In genomic region chr7:28601029-28601428, GRCm38 (mm10) we compare ENCODE assay signal across 8 mouse cellular contexts. TPM values are rescaled to one million over a fixed set of nuclear protein-coding genes. Genes with fewer than 3 reads are reported as not detected.
DNase-seq lines count a peak whose midpoint lies in the region; ATAC-seq lines count a peak whose summit lies in the region.
"Had no signal": no experiment of that assay in that cellular context is flagged by ENCODE, and none has a peak within 500 bp of the region (broad histone marks: within the 10 kb centered on the region; RNA-seq: fewer than 3 reads in every experiment).

No protein-coding gene starts in this region.

- no peaks in the 10 kb centered on the region for H3K27me3 ChIP-seq in forebrain, embryonic 14.5 days (replicated peaks; ENCODE audit: control insufficient read depth, insufficient read depth, low read length)
- H3K27me3 ChIP-seq: heart, embryonic 15.5 days had no signal

- DNase-seq in urinary bladder, postnatal 14 days (ENCODE audit: low spot score) = peak; percentile 79
- no peak for DNase-seq in urinary bladder, adult 2 months (ENCODE audit: low spot score)
- DNase-seq in adrenal gland, postnatal 36 days = peak; percentile 77 to 87
- DNase-seq in forebrain, embryonic 14.5 days (ENCODE audit: low spot score) = peak; percentile 76
- DNase-seq in kidney, postnatal 14 days = peak; percentile 77
- DNase-seq in lung, postnatal 14 days = peak; percentile 83
- DNase-seq in right cerebral cortex, postnatal 25 days = peak; percentile 63

- no peak overlapping the region for H3K4me2 ChIP-seq in forebrain, embryonic 14.5 days (ENCODE audit: low read length)
- H3K4me2 ChIP-seq: heart, embryonic 15.5 days had no signal

- no peaks in the 10 kb centered on the region for H3K36me3 ChIP-seq in forebrain, embryonic 14.5 days (ENCODE audit: control insufficient read depth, insufficient read depth, low read length)
- H3K36me3 ChIP-seq: heart, embryonic 15.5 days had no signal

- no peak overlapping the region for H3K4me3 ChIP-seq in forebrain, embryonic 14.5 days (ENCODE audit: low read depth, low read length)
- H3K4me3 ChIP-seq: heart, embryonic 15.5 days had no signal

- H3K9me3 ChIP-seq in forebrain, embryonic 14.5 days (replicated peaks; ENCODE audit: control insufficient read depth, low read length) = no peaks in the 10 kb centered on the region
- H3K9me3 ChIP-seq: heart, embryonic 15.5 days had no signal

- peaks cover 13% of the 10 kb centered on the region for H3K4me1 ChIP-seq in forebrain, embryonic 14.5 days (ENCODE audit: control insufficient read depth, insufficient read depth, low read length)

- WGBS in forebrain, embryonic 14.5 days = 15% methylated on average over 11 of the region's 11 CpGs

- H3K9ac ChIP-seq in forebrain, embryonic 14.5 days (ENCODE audit: low read length) = no peak overlapping the region
- H3K9ac ChIP-seq: heart, embryonic 15.5 days had no signal

- ATAC-seq in forebrain, embryonic 14.5 days = no peak

- no peak overlapping the region for H3K27ac ChIP-seq in forebrain, embryonic 14.5 days (ENCODE audit: low read depth, low read length)
- H3K27ac ChIP-seq: heart, embryonic 15.5 days had no signal

RNA-seq across cellular contexts. Expression of gene Pak4, which starts 3.0 kb away (rescaled TPM):
- polyA plus RNA-seq in urinary bladder, adult 2 months (2012; rRNA removed) = 24.7 and 31.3 TPM in 2 replicates
- 10 to 100 TPM; 28.0 to 30.0 TPM for total RNA-seq in adrenal gland, postnatal 36 days (2021)
- 12.6 and 16.0 TPM in 2 replicates for polyA plus RNA-seq in forebrain, embryonic 14.5 days (2014; fragmentation: Nextera tagmentation; extraction: Ambion mirVana)

RNA-seq across cellular contexts. Expression of gene Samd4b, which starts 3.1 kb away (rescaled TPM):
- 49.9 and 54.5 TPM in 2 replicates for polyA plus RNA-seq in urinary bladder, adult 2 months (2012; rRNA removed)
- total RNA-seq in adrenal gland, postnatal 36 days (2021) = 10 to 100 TPM; 62.5 to 69.8 TPM
- 20.1 and 24.1 TPM in 2 replicates for polyA plus RNA-seq in forebrain, embryonic 14.5 days (2014; fragmentation: Nextera tagmentation; extraction: Ambion mirVana)

RNA-seq across cellular contexts. Expression of gene Acp7, which starts 30.1 kb away (rescaled TPM):
- polyA plus RNA-seq in urinary bladder, adult 2 months (2012; rRNA removed) = not detected in 2 replicates
- not detected for total RNA-seq in adrenal gland, postnatal 36 days (2021)
- polyA plus RNA-seq in forebrain, embryonic 14.5 days (2014; fragmentation: Nextera tagmentation; extraction: Ambion mirVana) = not detected in 2 replicates
- polyA plus RNA-seq: heart, embryonic 15.5 days had no signal

RNA-seq across cellular contexts. Expression of gene Nccrp1, which starts 54.0 kb away (rescaled TPM):
- polyA plus RNA-seq in urinary bladder, adult 2 months (2012; rRNA removed) = 0.67 and 1.1 TPM in 2 replicates
- under 1 TPM in 1 of 2 experiments, not detected in 1; 0.20 TPM for total RNA-seq in adrenal gland, postnatal 36 days (2021)
- polyA plus RNA-seq in forebrain, embryonic 14.5 days (2014; fragmentation: Nextera tagmentation; extraction: Ambion mirVana) = not detected in 2 replicates
- polyA plus RNA-seq: heart, embryonic 15.5 days had no signal
